Mouse (Mus musculus): ENCODE measurements around the gene Rnf182.

DNA sequence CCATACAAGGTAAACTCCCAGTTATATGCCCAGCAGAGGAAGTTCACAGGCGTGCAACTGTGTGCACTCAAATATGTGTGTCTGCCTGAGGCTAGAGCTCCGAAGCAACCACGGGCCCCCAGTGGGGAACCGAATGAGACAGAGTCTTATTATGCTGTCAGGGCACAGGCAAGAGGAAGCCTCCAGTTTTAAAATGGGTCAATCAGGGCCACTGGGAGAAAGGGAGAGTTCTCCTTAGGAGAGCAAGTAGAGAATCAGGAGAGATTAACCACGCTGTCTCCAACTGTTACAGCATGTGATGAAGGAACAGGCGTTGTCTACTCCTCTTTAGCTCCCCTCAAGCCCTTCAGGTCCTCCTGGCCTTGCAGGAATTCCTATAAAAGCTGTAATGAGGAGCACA, 33.0 kb downstream of the Rnf182 start:
- no peak for TF ChIP-seq CTCF (IDR thresholded peaks at IDR 0.05; ENCODE audit: low read depth, low read length)
- TF ChIP-seq EP300 (IDR thresholded peaks at IDR 0.05; ENCODE audit: insufficient read depth, low read depth, low read length), result no peak
- TF ChIP-seq POLR2A (IDR thresholded peaks at IDR 0.05; ENCODE audit: insufficient read depth, low read length), result no peak
